Comparison of ENCODE assay signal across 16 mouse cellular contexts in genomic region chr6:140228741-140229140, GRCm38 (mm10).
DNase-seq lines count a peak whose midpoint lies in the region; ATAC-seq and TF ChIP-seq lines count a peak whose summit lies in the region.
"Had no signal": no experiment of that assay in that cellular context is flagged by ENCODE, and none has a peak within 500 bp of the region (broad histone marks: within the 10 kb centered on the region; RNA-seq: fewer than 3 reads in every experiment).

No protein-coding gene starts in this region.

- no peak overlapping the region for H3K9ac ChIP-seq in heart, adult 2 months (ENCODE audit: low read depth, low read length)
- H3K9ac ChIP-seq in heart, embryonic 12.5 days = no peak overlapping the region
- H3K9ac ChIP-seq in midbrain, embryonic 12.5 days (replicated peaks) = no peak overlapping the region
- H3K9ac ChIP-seq in midbrain, embryonic 11.5 days (ENCODE audit: low read length) = no peak overlapping the region
- no peak overlapping the region for H3K9ac ChIP-seq in midbrain, embryonic 15.5 days
- H3K9ac ChIP-seq: heart, embryonic 13.5 days; hindbrain, embryonic 12.5 days had no signal

- intact Hi-C loops in heart, adult 2 months (cut with DNase I) = no loop called here

- no peak for TF ChIP-seq EP300 in heart, adult 2 months (IDR thresholded peaks at IDR 0.05; ENCODE audit: insufficient read depth, low read depth, low read length)

- no peak for TF ChIP-seq POLR2A in heart, adult 2 months (IDR thresholded peaks at IDR 0.05; ENCODE audit: insufficient read depth, low read depth, low read length)
- TF ChIP-seq POLR2A in brain, embryonic 14.5 days (IDR thresholded peaks at IDR 0.05; ENCODE audit: borderline replicate concordance, extremely low read depth, insufficient read depth, insufficient read length, poor library complexity, severe bottlenecking) = no peak

- H3K79me2 ChIP-seq in heart, adult 2 months (replicated peaks; ENCODE audit: control insufficient read depth, insufficient read depth, low read length) = no peaks in the 10 kb centered on the region

- no peak overlapping the region for H3K4me2 ChIP-seq in heart, embryonic 12.5 days
- no peak overlapping the region for H3K4me2 ChIP-seq in midbrain, embryonic 12.5 days (replicated peaks)
- no peak overlapping the region for H3K4me2 ChIP-seq in midbrain, embryonic 11.5 days
- no peak overlapping the region for H3K4me2 ChIP-seq in midbrain, embryonic 15.5 days
- H3K4me2 ChIP-seq: heart, embryonic 13.5 days; hindbrain, embryonic 12.5 days had no signal

- ATAC-seq in heart, embryonic 12.5 days (ENCODE audit: insufficient number of reproducible peaks, low FRiP score) = no peak
- ATAC-seq in midbrain, embryonic 12.5 days (ENCODE audit: low FRiP score, low read depth) = peak; percentile 41; the same call in 1 of the 2 replicates
- ATAC-seq in midbrain, embryonic 11.5 days (ENCODE audit: low FRiP score) = no peak
- peak; percentile 70; the same call in 1 of the 2 replicates for ATAC-seq in midbrain, embryonic 15.5 days (replicated peaks)
- ATAC-seq: activated CD4-positive, CD25-positive, alpha-beta regulatory T cell, adult 4 months; forebrain, embryonic 14.5 days; intestine, postnatal 0 days had no signal

- TF ChIP-seq CTCF in heart, adult 2 months (IDR thresholded peaks at IDR 0.05) = no peak
- TF ChIP-seq CTCF in brain, embryonic 14.5 days (IDR thresholded peaks at IDR 0.05; ENCODE audit: borderline replicate concordance, extremely low read depth, insufficient read depth, insufficient read length) = no peak

- H3K9me3 ChIP-seq in heart, embryonic 12.5 days (replicated peaks) = peaks cover 10% of the 10 kb centered on the region; the same call in 1 of the 2 replicates
- H3K9me3 ChIP-seq in midbrain, embryonic 12.5 days = no peaks in the 10 kb centered on the region
- H3K9me3 ChIP-seq in midbrain, embryonic 11.5 days (ENCODE audit: control insufficient read depth, low read length) = no peaks in the 10 kb centered on the region
- no peaks in the 10 kb centered on the region for H3K9me3 ChIP-seq in midbrain, embryonic 15.5 days
- H3K9me3 ChIP-seq: forebrain, embryonic 10.5 days; heart, embryonic 13.5 days; hindbrain, embryonic 12.5 days had no signal

- H3K27ac ChIP-seq in heart, adult 2 months = peak overlapping the region; percentile 20; the same call in 1 of the 2 replicates
- H3K27ac ChIP-seq in heart, embryonic 12.5 days (ENCODE audit: poor library complexity, severe bottlenecking) = no peak overlapping the region
- H3K27ac ChIP-seq in midbrain, embryonic 12.5 days (replicated peaks) = 0 out of 2 replicates have a peak overlapping the region, but pooled peaks have one; percentile 11
- no peak overlapping the region for H3K27ac ChIP-seq in midbrain, embryonic 11.5 days (ENCODE audit: low read depth, low read length)
- 0 out of 2 replicates have a peak overlapping the region, but pooled peaks have one; percentile 1 for H3K27ac ChIP-seq in midbrain, embryonic 15.5 days
- H3K27ac ChIP-seq: forebrain, embryonic 10.5 days; heart, embryonic 13.5 days; hindbrain, embryonic 12.5 days had no signal

- H3K27me3 ChIP-seq in heart, adult 2 months (ENCODE audit: control insufficient read depth, insufficient read depth, low read length) = no peaks in the 10 kb centered on the region
- H3K27me3 ChIP-seq in heart, embryonic 12.5 days (replicated peaks) = no peaks in the 10 kb centered on the region
- H3K27me3 ChIP-seq in midbrain, embryonic 12.5 days = no peaks in the 10 kb centered on the region
- no peaks in the 10 kb centered on the region for H3K27me3 ChIP-seq in midbrain, embryonic 11.5 days (ENCODE audit: control insufficient read depth, insufficient read depth, low read length)
- H3K27me3 ChIP-seq in midbrain, embryonic 15.5 days (replicated peaks) = no peaks in the 10 kb centered on the region
- H3K27me3 ChIP-seq: heart, embryonic 13.5 days; hindbrain, embryonic 12.5 days had no signal

- H3K36me3 ChIP-seq in heart, adult 2 months (ENCODE audit: control insufficient read depth, insufficient read depth, low read length) = no peaks in the 10 kb centered on the region
- H3K36me3 ChIP-seq in heart, embryonic 12.5 days = no peaks in the 10 kb centered on the region
- H3K36me3 ChIP-seq in midbrain, embryonic 12.5 days = no peaks in the 10 kb centered on the region
- H3K36me3 ChIP-seq in midbrain, embryonic 11.5 days (ENCODE audit: control insufficient read depth, insufficient read depth, low read length) = no peaks in the 10 kb centered on the region
- no peaks in the 10 kb centered on the region for H3K36me3 ChIP-seq in midbrain, embryonic 15.5 days (replicated peaks)
- H3K36me3 ChIP-seq: forebrain, embryonic 10.5 days; heart, embryonic 13.5 days; hindbrain, embryonic 12.5 days had no signal

- 75% methylated on average over 7 of the region's 7 CpGs for WGBS in heart, adult 2 months
- WGBS in heart, embryonic 12.5 days = 71% methylated on average over 7 of the region's 7 CpGs
- 59% methylated on average over 7 of the region's 7 CpGs for WGBS in midbrain, embryonic 12.5 days
- WGBS in midbrain, embryonic 11.5 days = 78% methylated on average over 7 of the region's 7 CpGs
- 46% methylated on average over 7 of the region's 7 CpGs for WGBS in midbrain, embryonic 15.5 days

- no peak overlapping the region for H3K4me3 ChIP-seq in heart, adult 2 months
- no peak overlapping the region for H3K4me3 ChIP-seq in heart, embryonic 12.5 days
- no peak overlapping the region for H3K4me3 ChIP-seq in midbrain, embryonic 12.5 days
- H3K4me3 ChIP-seq in midbrain, embryonic 11.5 days (ENCODE audit: low read depth, low read length) = no peak overlapping the region
- no peak overlapping the region for H3K4me3 ChIP-seq in midbrain, embryonic 15.5 days
- H3K4me3 ChIP-seq: forebrain, embryonic 10.5 days; heart, embryonic 13.5 days; hindbrain, embryonic 12.5 days had no signal

- no peaks in the 10 kb centered on the region for H3K4me1 ChIP-seq in heart, adult 2 months (ENCODE audit: control insufficient read depth, insufficient read depth, low read length)
- no peaks in the 10 kb centered on the region for H3K4me1 ChIP-seq in heart, embryonic 12.5 days (replicated peaks)
- no peaks in the 10 kb centered on the region for H3K4me1 ChIP-seq in midbrain, embryonic 12.5 days
- no peaks in the 10 kb centered on the region for H3K4me1 ChIP-seq in midbrain, embryonic 11.5 days (ENCODE audit: control insufficient read depth, insufficient read depth, low read length)
- peaks cover 8% of the 10 kb centered on the region; the same call in 1 of the 2 replicates for H3K4me1 ChIP-seq in midbrain, embryonic 15.5 days
- H3K4me1 ChIP-seq: forebrain, embryonic 10.5 days; heart, embryonic 13.5 days; hindbrain, embryonic 12.5 days had no signal

- no peak for DNase-seq in heart, adult 2 months
- no peak for DNase-seq in midbrain, embryonic 11.5 days (ENCODE audit: low spot score, missing footprints)
- peak; percentile 34 for DNase-seq in brain, embryonic 14.5 days (ENCODE audit: low read depth)
- no peak for DNase-seq in B cell, adult 2 months
- DNase-seq: adrenal gland, adult 8-10 months; cerebellum, adult 18-20 months; cerebellum, adult 9-10 months had no signal

Comparison
In these comparisons a context has a peak if more than half of its experiments do, and no peak if none do; other contexts are left out.
1. H3K27ac ChIP-seq: peak in heart, adult 2 months (single experiment), midbrain, embryonic 12.5 days (single experiment) and midbrain, embryonic 15.5 days (single experiment); none in heart, embryonic 12.5 days (single experiment) and midbrain, embryonic 11.5 days (single experiment).
2. ATAC-seq: peak in midbrain, embryonic 12.5 days (single experiment) and midbrain, embryonic 15.5 days (single experiment); none in heart, embryonic 12.5 days (single experiment) and midbrain, embryonic 11.5 days (single experiment).